Mouse (Mus musculus): ENCODE measurements around the gene Cdca7l. TPM values are rescaled to one million over a fixed set of nuclear protein-coding genes. Genes with fewer than 3 reads are reported as not detected.
A peak's percentile ranks its signal among the peaks of the same experiment; 100 is the strongest.
"Not testable (repeated sequence)": the region's sequence is repeated elsewhere in the genome, so short reads cannot be mapped to it uniquely, and the experiment has no call there.

Gene Cdca7l
- total and polyA plus RNA-seq, 3 experiments: 30.6 to 56.6 (median 55.1) TPM

- H3K9me3 ChIP-seq (replicated peaks; ENCODE audit: low read length); H3K36me3 ChIP-seq (replicated peaks in 1 of 2; ENCODE audit: control insufficient read depth in 1 of 2, insufficient read depth in 1 of 2, low read length in 1 of 2); H3K79me2 ChIP-seq (replicated peaks; ENCODE audit: control insufficient read depth, extremely low read depth, insufficient read depth, poor library complexity, severe bottlenecking); in situ Hi-C loops (cut with MboI; ENCODE audit: low pct_ligation_motif_present, low pct_unique_long_range_greater_than_20kb, low sequenced_read_pairs); H3K4me2 ChIP-seq (ENCODE audit: insufficient read depth, low read depth, poor library complexity, severe bottlenecking); H3K9ac ChIP-seq (ENCODE audit: insufficient read depth, low read depth); H3K27me3 ChIP-seq (replicated peaks); dilution Hi-C loops (cut with MboI; ENCODE audit: extremely low pct_ligation_motif_present, extremely low pct_unique_long_range_greater_than_20kb, low sequenced_read_pairs); H3K4me1 ChIP-seq (ENCODE audit: control insufficient read depth in 1 of 2, insufficient read depth in 2 of 2); DNase-seq (ENCODE audit: extremely low read depth); H3K27ac ChIP-seq (ENCODE audit: insufficient read depth, low read depth); H3K4me3 ChIP-seq (replicated peaks in 1 of 3; ENCODE audit: low read depth in 2 of 3, low read length in 2 of 3, poor library complexity in 1 of 3): not testable (repeated sequence)
- TF ChIP-seq ZNF384 (IDR thresholded peaks at IDR 0.05; ENCODE audit: low read depth, low read length): peak; percentile 61
Measured at GRCm38 (mm10) chr12:117905232-117905840, 101.2 kb downstream of the Cdca7l start.

GRCm38 (mm10) chr12:117911396-117911795 lies 107.3 kb downstream of the Cdca7l start:
- no peaks in the 10 kb centered on the region for H3K9me3 ChIP-seq (replicated peaks; ENCODE audit: low read length)
- DNase-seq (ENCODE audit: extremely low read depth): no peak
- no peak overlapping the region for H3K4me2 ChIP-seq (ENCODE audit: insufficient read depth, low read depth, poor library complexity, severe bottlenecking)
- no peak overlapping the region for H3K27ac ChIP-seq (ENCODE audit: insufficient read depth, low read depth)
- H3K4me1 ChIP-seq (ENCODE audit: control insufficient read depth in 1 of 2, insufficient read depth in 2 of 2): peaks cover 7 to 17% of the 10 kb centered on the region in 2 experiments
- no peak overlapping the region for H3K9ac ChIP-seq (ENCODE audit: insufficient read depth, low read depth)
- no peak for TF ChIP-seq NRF1 (IDR thresholded peaks at IDR 0.05; ENCODE audit: low read depth, low read length)
- TF ChIP-seq RAD21 (IDR thresholded peaks at IDR 0.05; ENCODE audit: low read depth, low read length): no peak
- TF ChIP-seq MAZ (IDR thresholded peaks at IDR 0.05; ENCODE audit: low read depth, low read length): no peak
- no peak for TF ChIP-seq POLR2A (IDR thresholded peaks at IDR 0.05; ENCODE audit: low read depth, low read length)
- no peak for TF ChIP-seq ETS1 (conservative IDR thresholded peaks at IDR 0.05; ENCODE audit: low read depth, low read length)
- TF ChIP-seq EP300 (IDR thresholded peaks at IDR 0.05; ENCODE audit: low read length): no peak
- TF ChIP-seq TCF12 (IDR thresholded peaks at IDR 0.05; ENCODE audit: low read depth, low read length): no peak
- TF ChIP-seq MEF2A (IDR thresholded peaks at IDR 0.05; ENCODE audit: borderline replicate concordance, low read depth, low read length): no peak
- no peak for TF ChIP-seq SMC3 (IDR thresholded peaks at IDR 0.05; ENCODE audit: low read depth, low read length)
- TF ChIP-seq RCOR1 (conservative IDR thresholded peaks at IDR 0.05; ENCODE audit: low read depth, low read length): no peak
- TF ChIP-seq USF2 (conservative IDR thresholded peaks at IDR 0.05; ENCODE audit: low read depth, low read length): no peak
- no peak for TF ChIP-seq MAFK (IDR thresholded peaks at IDR 0.05; ENCODE audit: insufficient replicate concordance, low read length)
- no peak for TF ChIP-seq GABPA (IDR thresholded peaks at IDR 0.05; ENCODE audit: insufficient replicate concordance, low read depth, low read length)
- no peak for TF ChIP-seq USF1 (IDR thresholded peaks at IDR 0.05; ENCODE audit: low read depth, low read length)
- no peak for TF ChIP-seq PAX5 (IDR thresholded peaks at IDR 0.05; ENCODE audit: low read length)
- no peaks in the 10 kb centered on the region for H3K79me2 ChIP-seq (replicated peaks; ENCODE audit: control insufficient read depth, extremely low read depth, insufficient read depth, poor library complexity, severe bottlenecking)
- H3K36me3 ChIP-seq (replicated peaks in 1 of 2; ENCODE audit: control insufficient read depth in 1 of 2, insufficient read depth in 1 of 2, low read length in 1 of 2): peaks cover 0 to 3% of the 10 kb centered on the region in 2 experiments
- no peaks in the 10 kb centered on the region for H3K27me3 ChIP-seq (replicated peaks)
- H3K4me3 ChIP-seq (replicated peaks in 1 of 3; ENCODE audit: low read depth in 2 of 3, low read length in 2 of 3, poor library complexity in 1 of 3): no peak overlapping the region
- in situ Hi-C loops (cut with MboI; ENCODE audit: low pct_ligation_motif_present, low pct_unique_long_range_greater_than_20kb, low sequenced_read_pairs): no loop called here
- dilution Hi-C loops (cut with MboI; ENCODE audit: extremely low pct_ligation_motif_present, extremely low pct_unique_long_range_greater_than_20kb, low sequenced_read_pairs): no loop called here
